Mouse (Mus musculus): ENCODE results near the gene Nek2.

DNA sequence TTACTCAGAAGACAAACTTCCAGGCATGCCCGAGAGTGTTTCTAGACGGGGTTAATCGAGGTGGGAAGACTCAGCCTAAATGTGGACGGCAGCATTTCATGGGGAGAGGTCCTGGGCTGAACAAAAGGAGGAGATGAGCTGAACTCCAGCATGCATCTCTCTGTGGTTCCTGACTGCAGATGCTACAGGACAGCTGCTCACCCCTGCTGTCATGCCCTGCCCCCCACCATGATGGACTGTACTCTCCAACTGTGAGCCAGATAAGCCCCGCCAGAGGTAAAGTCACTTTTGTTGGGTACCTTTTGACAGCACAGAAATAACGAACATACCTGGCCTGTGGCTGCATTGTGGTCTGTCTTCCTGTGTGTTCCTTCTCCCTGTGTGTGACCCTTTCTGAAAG lies 15.5 kb upstream of the Nek2 start:
- no peak for TF ChIP-seq POLR2A (IDR thresholded peaks at IDR 0.05; ENCODE audit: insufficient read depth, low read depth, low read length)
- no peak for TF ChIP-seq CTCF (IDR thresholded peaks at IDR 0.05; ENCODE audit: insufficient read depth, low read depth, low read length)

Measured in olfactory bulb, adult 2 months (tissue).